In the genomic region with DNA sequence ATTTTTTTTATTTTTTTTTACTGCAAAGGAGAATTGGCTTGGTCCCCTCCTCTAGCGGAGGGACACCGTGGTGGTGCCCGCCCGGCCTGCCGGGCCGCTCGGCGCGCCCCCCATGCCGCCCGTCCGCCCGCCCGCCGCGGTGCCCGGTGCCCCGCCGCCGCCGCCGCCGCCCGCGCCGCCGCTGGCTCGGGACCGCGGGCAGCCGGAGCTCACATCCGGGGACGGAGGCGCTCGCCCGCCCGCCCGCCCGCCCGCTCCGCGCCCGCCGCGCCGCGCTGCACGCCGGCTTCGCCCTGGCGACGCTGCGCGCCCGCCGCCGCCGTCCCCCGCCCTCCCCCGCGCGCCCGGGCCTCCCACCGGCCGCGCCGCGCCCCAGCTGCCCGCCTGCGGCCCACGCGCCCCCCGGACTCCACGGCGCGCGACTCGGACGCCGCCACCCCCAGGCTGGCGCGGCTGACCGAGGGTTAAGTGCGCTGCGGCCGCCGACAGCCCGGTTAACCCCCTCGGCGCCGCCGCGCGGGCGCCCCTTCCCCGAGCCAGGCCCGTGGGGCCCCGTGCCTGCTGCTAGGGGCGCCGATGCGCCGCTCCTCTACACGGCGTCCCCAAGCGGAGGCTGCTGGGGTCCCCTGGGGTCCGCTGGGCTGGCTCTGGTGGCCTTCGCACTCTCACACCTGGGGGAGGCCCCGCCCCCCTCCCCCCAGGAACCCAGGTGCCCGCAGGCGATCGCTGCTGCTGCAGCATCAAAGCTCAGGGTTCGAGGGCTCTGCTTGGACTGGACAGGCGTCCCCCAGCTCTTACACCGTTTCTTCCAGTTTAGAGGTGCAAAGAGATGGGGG, we compare ENCODE assay signal across 8 mouse cellular contexts.
A peak's percentile ranks its signal among the peaks of the same experiment; 100 is the strongest.
DNase-seq lines count a peak whose midpoint lies in the region; ATAC-seq and TF ChIP-seq lines count a peak whose summit lies in the region.

No protein-coding gene starts in this region.

- no peak overlapping the region for H3K27ac ChIP-seq in ES-E14 (ENCODE audit: insufficient read depth, low read depth, low read length, poor library complexity, severe bottlenecking)
- no peak overlapping the region for H3K27ac ChIP-seq in heart, embryonic 13.5 days (replicated peaks)
- peak overlapping the region; percentile 26; the same call in 1 of the 2 replicates for H3K27ac ChIP-seq in limb, embryonic 14.5 days (replicated peaks; ENCODE audit: low read depth, low read length)
- peak overlapping the region; percentile 86 for H3K27ac ChIP-seq in neural tube, embryonic 13.5 days (replicated peaks)

- no peaks in the 10 kb centered on the region for H3K36me3 ChIP-seq in ES-E14 (ENCODE audit: control insufficient read depth, insufficient read depth, low read length, poor library complexity, severe bottlenecking)
- no peaks in the 10 kb centered on the region for H3K36me3 ChIP-seq in heart, embryonic 13.5 days
- no peaks in the 10 kb centered on the region for H3K36me3 ChIP-seq in limb, embryonic 14.5 days (ENCODE audit: control insufficient read depth, insufficient read depth, low read length)
- no peaks in the 10 kb centered on the region for H3K36me3 ChIP-seq in neural tube, embryonic 13.5 days

- peaks cover 29% of the 10 kb centered on the region for H3K27me3 ChIP-seq in heart, embryonic 13.5 days (replicated peaks)
- no peaks in the 10 kb centered on the region for H3K27me3 ChIP-seq in limb, embryonic 14.5 days (ENCODE audit: control insufficient read depth, insufficient read depth, low read length)
- H3K27me3 ChIP-seq in neural tube, embryonic 13.5 days: peaks cover 22% of the 10 kb centered on the region

- under 1% methylated on average over 69 of the region's 114 CpGs for WGBS in heart, embryonic 13.5 days
- under 1% methylated on average over 61 of the region's 114 CpGs for WGBS in limb, embryonic 14.5 days
- WGBS in neural tube, embryonic 13.5 days: under 1% methylated on average over 52 of the region's 114 CpGs

- H3K9ac ChIP-seq in ES-E14 (ENCODE audit: insufficient read depth, low read depth, low read length, poor library complexity, severe bottlenecking): peak overlapping the region; percentile 34; the same call in 1 of the 2 replicates
- H3K9ac ChIP-seq in heart, embryonic 13.5 days: peak overlapping the region; percentile 88
- H3K9ac ChIP-seq in limb, embryonic 14.5 days (ENCODE audit: low read depth, low read length, severe bottlenecking): peak overlapping the region; percentile 80
- H3K9ac ChIP-seq in neural tube, embryonic 13.5 days: peak overlapping the region; percentile 86

- peak; percentile 47 to 69 for DNase-seq in layer of hippocampus, postnatal 10 days (ENCODE audit: low spot score in 2 of 2)
- DNase-seq in layer of hippocampus, adult 8-10 months (ENCODE audit: low spot score in 2 of 2): no peak
- DNase-seq in ES-E14 (ENCODE audit: low read depth, low spot score): no peak
- peak; percentile 71 to 73 for DNase-seq in cerebellum, postnatal 10 days
- DNase-seq in limb, embryonic 14.5 days (ENCODE audit: low spot score): peak; percentile 18
- no peak for DNase-seq in T-cell, adult 2 months (ENCODE audit: low spot score)

- no peak for TF ChIP-seq POLR2A in limb, embryonic 14.5 days (IDR thresholded peaks at IDR 0.05; ENCODE audit: borderline replicate concordance, extremely low read depth, insufficient read depth, insufficient read length)

- peak overlapping the region; percentile 80 to 85 for H3K4me3 ChIP-seq in ES-E14 (ENCODE audit: insufficient read depth in 1 of 2, low read depth in 1 of 2, low read length in 2 of 2, poor library complexity in 1 of 2, severe bottlenecking in 1 of 2)
- peak overlapping the region; percentile 63 for H3K4me3 ChIP-seq in heart, embryonic 13.5 days
- H3K4me3 ChIP-seq in limb, embryonic 14.5 days (replicated peaks; ENCODE audit: low read length): peak overlapping the region; percentile 63
- H3K4me3 ChIP-seq in neural tube, embryonic 13.5 days: peak overlapping the region; percentile 66

- H3K9me3 ChIP-seq in ES-E14 (ENCODE audit: control insufficient read depth, insufficient read depth, low read depth, low read length): no peaks in the 10 kb centered on the region
- H3K9me3 ChIP-seq in heart, embryonic 13.5 days: no peaks in the 10 kb centered on the region
- H3K9me3 ChIP-seq in limb, embryonic 14.5 days (ENCODE audit: control insufficient read depth, low read length): no peaks in the 10 kb centered on the region
- H3K9me3 ChIP-seq in neural tube, embryonic 13.5 days: no peaks in the 10 kb centered on the region

- in situ Hi-C loops in ES-E14 (cut with MboI; ENCODE audit: low sequenced_read_pairs in 2 of 2, unreplicated experiment in 2 of 2): no loop called here

- no peak for ATAC-seq in heart, embryonic 13.5 days (ENCODE audit: extremely low read depth, insufficient number of reproducible peaks, low FRiP score, low TSS enrichment)
- peak; percentile 46 for ATAC-seq in limb, embryonic 14.5 days (ENCODE audit: low FRiP score, low read depth)
- peak; percentile 55 for ATAC-seq in neural tube, embryonic 13.5 days (ENCODE audit: low read depth)

- H3K4me1 ChIP-seq in ES-E14 (ENCODE audit: control insufficient read depth in 2 of 2, insufficient read depth in 2 of 2, low read length in 2 of 2, poor library complexity in 1 of 2): peaks cover 0 to 4% of the 10 kb centered on the region in 2 experiments; a peak in 1 of 4 replicates
- H3K4me1 ChIP-seq in heart, embryonic 13.5 days: peaks cover 30% of the 10 kb centered on the region
- peaks cover 15% of the 10 kb centered on the region; the same call in 1 of the 2 replicates for H3K4me1 ChIP-seq in limb, embryonic 14.5 days (ENCODE audit: control insufficient read depth, insufficient read depth, low read length)
- peaks cover 24% of the 10 kb centered on the region for H3K4me1 ChIP-seq in neural tube, embryonic 13.5 days (replicated peaks)

- H3K4me2 ChIP-seq in heart, embryonic 13.5 days: peak overlapping the region; percentile 89
- peak overlapping the region; percentile 96 for H3K4me2 ChIP-seq in limb, embryonic 14.5 days (replicated peaks; ENCODE audit: low read depth, low read length, severe bottlenecking)
- peak overlapping the region; percentile 85 for H3K4me2 ChIP-seq in neural tube, embryonic 13.5 days

TF ChIP-seq in ES-E14, 5 proteins besides CTCF, POLR2A, EP300 and RAD21:
- TF ChIP-seq HCFC1 (IDR thresholded peaks at IDR 0.05; ENCODE audit: borderline replicate concordance, insufficient read depth, low read length) (no peak), MAFK (IDR thresholded peaks at IDR 0.05; ENCODE audit: insufficient read depth, low read depth, low read length) (no peak), ZC3H11A (IDR thresholded peaks at IDR 0.05; ENCODE audit: borderline replicate concordance, low read depth, low read length) (no peak), CHD2 (IDR thresholded peaks at IDR 0.05; ENCODE audit: low read depth, low read length) (no peak), ZNF384 (IDR thresholded peaks at IDR 0.05; ENCODE audit: low read depth, low read length) (no peak)

Comparison
In these comparisons a context has a peak if more than half of its experiments do, and no peak if none do; other contexts are left out.
1. DNase-seq: peak in layer of hippocampus, postnatal 10 days (2 of 2), cerebellum, postnatal 10 days (2 of 2) and limb, embryonic 14.5 days (single experiment); none in layer of hippocampus, adult 8-10 months (0 of 2), ES-E14 (single experiment) and T-cell, adult 2 months (single experiment).
2. H3K27ac ChIP-seq: peak in limb, embryonic 14.5 days (single experiment) and neural tube, embryonic 13.5 days (single experiment); none in ES-E14 (single experiment) and heart, embryonic 13.5 days (single experiment).
3. H3K9ac ChIP-seq: peak in every context shown above with its lines; median percentile 88 in heart, embryonic 13.5 days; 86 in neural tube, embryonic 13.5 days; 80 in limb, embryonic 14.5 days; 34 in ES-E14.
4. Peak in every context shown above with its lines, with median percentiles within 50 percentile points of each other: H3K4me3 ChIP-seq and H3K4me2 ChIP-seq.